Mouse (Mus musculus) bone marrow, adult 2 months (tissue): ENCODE data around the gene Sipa1l2. TPM values are rescaled to one million over a fixed set of nuclear protein-coding genes. Genes with fewer than 3 reads are reported as not detected.

Source experiments
- H3K27ac ChIP-seq: fragments of 200-500 bp; 2 replicates; pipeline ENCODE4 v1.5.1; 2012; ENCODE audit warnings: low read depth, mild to moderate bottlenecking, control low read depth, inconsistent platforms, low read length; ENCODE audit not compliant: control insufficient read depth, poor library complexity, insufficient read depth
- H3K4me1 ChIP-seq: fragments of 200-500 bp; 2 replicates; pipeline ENCODE4 v1.6.1; 2011; ENCODE audit warnings: low read length; ENCODE audit not compliant: control insufficient read depth, insufficient read depth
- H3K4me3 ChIP-seq: fragments of 200-500 bp; replicated peaks from 2 replicates; pipeline ENCODE3; 2011; ENCODE audit warnings: mild to moderate bottlenecking, low read depth, low read length, control low read depth; ENCODE audit not compliant: control insufficient read depth
- CTCF ChIP-seq: fragments of 200-500 bp; IDR thresholded peaks from 2 replicates; pipeline ENCODE4 v1.5.1; 2011; ENCODE audit warnings: low read length, control low read depth; ENCODE audit not compliant: control insufficient read depth, insufficient read depth
- POLR2A ChIP-seq: fragments of 200-500 bp; IDR thresholded peaks from 2 replicates; pipeline ENCODE4 v1.6.1; 2011; ENCODE audit warnings: low read depth, mild to moderate bottlenecking, control low read depth, low read length, borderline replicate concordance; ENCODE audit not compliant: control insufficient read depth
- WGBS: fragments of 180-500 bp; shearing (Covaris S2); methylation state at CpG from one replicate; pipeline ENCODE4 v1.1.7; 2018; 5-methylcytosine and 5-hydroxymethylcytosine counted together
- polyA plus RNA-seq: library from polyadenylated mRNA; stranded (reverse); fragments of >200 nt; gene quantifications from 2 replicates; pipeline ENCODE4 v1.2.4, GENCODE M21; 2011; ENCODE audit warnings: low replicate concordance; ENCODE audit not compliant: missing spikeins, insufficient read depth, insufficient read length

Sipa1l2 gene
- polyA plus RNA-seq, 1 experiment, result 6.7 TPM

DNA sequence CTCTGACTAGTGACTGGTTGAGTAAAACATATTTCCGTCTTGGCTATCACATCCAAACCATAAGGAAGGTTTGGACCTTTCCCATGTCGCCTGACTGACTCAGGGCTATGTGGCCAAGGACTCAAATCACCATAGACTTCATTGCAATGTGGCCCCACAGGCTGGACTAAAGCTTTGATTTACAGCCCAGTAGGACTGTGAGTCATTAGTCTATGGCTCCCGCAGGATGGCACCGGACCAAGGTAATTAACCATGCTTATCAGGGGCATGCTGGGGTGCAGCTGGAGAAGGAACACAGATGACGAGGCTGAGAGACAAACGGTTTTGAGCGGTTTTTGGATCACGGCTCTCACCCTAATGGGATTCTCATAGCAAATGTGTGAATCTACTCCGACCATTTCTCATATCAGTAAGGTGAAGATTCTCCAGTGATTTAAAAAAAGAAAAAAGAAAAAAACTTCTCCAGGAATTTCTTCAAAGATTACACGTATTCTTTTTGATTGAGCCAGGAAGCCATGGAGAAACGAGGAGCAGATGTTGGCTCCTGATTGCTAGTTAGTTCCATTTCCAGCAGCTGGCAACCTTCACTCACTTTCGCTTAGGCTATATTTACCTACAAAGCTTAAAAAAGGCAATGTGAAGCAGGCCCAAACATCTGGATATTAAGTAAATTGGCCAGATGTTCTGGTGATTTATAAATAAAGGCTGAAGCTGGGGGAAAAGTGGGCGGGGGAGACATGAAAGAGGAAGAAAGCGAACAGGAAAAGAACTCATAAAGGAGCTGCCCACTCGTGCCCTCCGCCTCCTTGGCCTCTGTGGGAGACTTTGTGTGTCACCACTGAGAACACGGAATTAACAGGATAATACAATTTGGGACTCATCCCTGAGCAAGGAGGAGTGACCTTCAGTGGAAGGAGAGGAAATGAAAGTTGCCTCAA lies 26.2 kb upstream of the Sipa1l2 start:
- WGBS, result 24% methylated on average over 17 of the region's 17 CpGs
- Histone ChIP-seq H3K4me3 (no peak overlapping the region), H3K4me1 (no peaks in the 10 kb centered on the region; the same call in 1 of the 2 replicates), H3K27ac (no peak overlapping the region)
- no peak for TF ChIP-seq POLR2A
- no peak for TF ChIP-seq CTCF

DNA sequence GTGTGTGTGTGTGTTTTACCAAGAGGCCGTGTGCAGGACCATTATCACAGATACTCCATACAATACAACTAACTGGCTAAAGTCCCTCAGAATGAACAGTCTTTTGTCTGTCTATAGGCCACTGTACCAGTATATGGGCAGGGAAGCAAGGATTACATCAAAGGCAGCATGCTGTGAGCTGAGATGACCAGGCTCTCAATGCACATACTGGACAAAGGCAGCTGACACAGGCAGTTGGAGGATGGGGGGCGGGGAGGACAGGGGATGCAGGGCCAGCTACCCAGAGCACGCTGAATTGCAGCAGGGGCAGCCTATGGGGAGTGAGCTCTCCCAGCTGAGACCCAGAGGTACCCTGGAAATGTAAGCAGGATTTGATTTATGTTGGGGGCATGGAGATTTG lies 20.8 kb upstream of the Sipa1l2 start:
- Histone ChIP-seq H3K4me3 (no peak overlapping the region), H3K4me1 (no peaks in the 10 kb centered on the region), H3K27ac (no peak overlapping the region)
- TF ChIP-seq POLR2A (no peak), CTCF (no peak)
- WGBS, result 72% methylated on average over 3 of the region's 3 CpGs

DNA sequence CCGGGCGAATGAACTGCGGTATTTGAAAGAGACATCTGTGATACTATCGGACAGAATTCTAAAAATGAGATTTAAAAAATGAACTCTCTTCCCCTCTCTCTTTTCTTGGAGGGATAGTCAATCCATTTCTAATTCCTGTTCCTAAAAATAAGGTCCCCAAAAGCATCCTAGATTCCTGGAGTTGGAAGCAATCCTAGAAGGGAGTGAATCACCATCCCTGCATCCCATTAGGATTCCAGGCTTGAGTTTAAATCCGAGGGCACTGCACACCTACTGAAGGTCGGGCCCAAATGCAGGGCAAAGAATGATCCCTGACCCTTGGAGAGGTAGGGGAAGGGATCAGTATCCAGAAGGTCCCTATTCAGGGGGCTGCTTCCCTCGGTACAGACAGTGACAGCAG lies 17.0 kb upstream of the Sipa1l2 start:
- Histone ChIP-seq H3K27ac (no peak overlapping the region), H3K4me1 (no peaks in the 10 kb centered on the region), H3K4me3 (no peak overlapping the region)
- WGBS, result 89% methylated on average over 7 of the region's 7 CpGs
- TF ChIP-seq POLR2A, result no peak
- TF ChIP-seq CTCF, result no peak

DNA sequence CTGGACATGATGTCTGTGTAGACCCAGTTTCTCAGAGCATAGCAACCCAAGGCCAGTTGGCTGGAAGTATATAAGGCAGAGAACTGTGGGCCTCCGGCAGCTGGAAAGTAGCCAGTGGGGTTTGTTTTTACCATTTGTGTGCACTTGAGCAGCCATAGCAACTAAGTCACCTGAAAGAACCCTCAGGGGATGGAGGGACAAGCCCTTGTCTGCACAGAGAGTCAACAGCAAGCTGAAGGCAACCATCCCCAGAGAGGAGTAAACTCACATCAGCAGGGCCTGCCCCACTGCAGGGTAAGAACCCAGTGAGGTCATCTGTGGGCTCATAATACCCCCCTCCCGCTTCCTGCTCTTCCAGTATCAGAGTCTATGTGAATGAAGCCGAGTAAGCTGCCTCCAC lies 14.7 kb upstream of the Sipa1l2 start:
- 54% methylated on average over 3 of the region's 3 CpGs for WGBS
- Histone ChIP-seq H3K27ac (no peak overlapping the region), H3K4me1 (no peaks in the 10 kb centered on the region), H3K4me3 (no peak overlapping the region)
- TF ChIP-seq POLR2A, result no peak
- TF ChIP-seq CTCF, result no peak

DNA sequence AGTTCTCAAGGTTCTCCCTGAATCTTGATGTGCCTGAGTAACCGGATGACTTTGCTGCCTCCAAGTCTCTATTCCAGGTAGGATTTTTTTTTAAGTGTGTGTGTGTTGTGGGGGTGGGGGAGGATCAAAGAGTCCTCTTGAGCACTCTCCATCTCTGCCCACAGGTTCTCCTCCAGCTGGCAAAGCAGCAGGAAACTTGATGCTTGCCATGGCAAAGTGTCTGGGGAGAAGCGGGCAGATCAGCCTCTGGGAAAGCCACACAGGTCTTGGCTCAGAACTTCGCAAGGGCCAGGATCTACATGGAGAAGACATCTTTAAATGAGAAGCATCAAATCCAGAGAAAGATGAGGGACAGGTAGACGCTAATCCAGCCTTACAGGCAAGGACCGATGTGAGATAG lies 10.8 kb upstream of the Sipa1l2 start:
- Histone ChIP-seq H3K4me1 (no peaks in the 10 kb centered on the region), H3K4me3 (no peak overlapping the region), H3K27ac (no peak overlapping the region)
- no peak for TF ChIP-seq POLR2A
- no peak for TF ChIP-seq CTCF
- 83% methylated on average over 5 of the region's 5 CpGs for WGBS

DNA sequence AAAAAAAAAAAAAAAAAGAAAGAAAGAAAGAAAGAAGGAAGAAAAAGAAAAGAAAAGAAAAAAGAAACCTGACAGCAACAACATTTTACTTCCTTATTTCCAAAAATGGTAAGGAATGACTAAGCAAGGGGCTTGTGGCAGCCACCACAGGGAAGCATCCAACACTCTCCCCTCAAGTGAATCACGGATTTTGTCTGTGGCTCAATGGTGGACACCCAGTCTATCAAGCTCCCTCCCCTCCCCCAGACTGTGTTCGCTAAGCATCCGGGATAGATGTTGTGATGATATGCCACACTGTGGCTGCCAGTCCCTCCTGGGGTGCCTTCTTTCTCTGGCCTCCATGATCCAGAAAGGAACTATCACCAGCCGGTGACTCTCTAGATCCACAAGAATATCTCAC lies 6.5 kb upstream of the Sipa1l2 start:
- no peak for TF ChIP-seq POLR2A
- no peak for TF ChIP-seq CTCF
- WGBS, result 54% methylated on average over 4 of the region's 4 CpGs
- H3K4me1 ChIP-seq, result no peaks in the 10 kb centered on the region
- no peak overlapping the region for H3K4me3 ChIP-seq
- no peak overlapping the region for H3K27ac ChIP-seq

DNA sequence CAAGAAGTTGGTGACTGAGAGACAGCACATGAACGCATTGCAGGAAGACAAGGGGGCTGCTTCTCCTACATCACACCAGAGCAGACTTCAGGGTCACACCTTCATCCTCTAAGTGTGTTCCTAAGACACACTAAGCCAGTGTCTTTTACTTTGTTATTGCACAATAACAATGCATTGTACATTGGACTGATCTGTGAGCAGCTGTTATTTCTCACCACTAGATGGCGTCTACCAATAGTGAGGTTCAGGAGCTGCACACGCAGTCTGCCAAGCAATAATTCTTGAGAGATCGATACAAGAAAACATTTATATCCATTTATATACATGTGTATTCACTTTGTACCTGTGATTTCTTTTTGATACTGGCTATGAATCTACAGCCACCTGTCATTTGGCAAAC lies 4.7 kb upstream of the Sipa1l2 start:
- TF ChIP-seq CTCF (peak; percentile 38; the same call in 1 of the 2 replicates), POLR2A (no peak)
- Histone ChIP-seq H3K4me3 (no peak overlapping the region), H3K27ac (no peak overlapping the region), H3K4me1 (no peaks in the 10 kb centered on the region)
- WGBS, result 23% methylated on average over 4 of the region's 4 CpGs

DNA sequence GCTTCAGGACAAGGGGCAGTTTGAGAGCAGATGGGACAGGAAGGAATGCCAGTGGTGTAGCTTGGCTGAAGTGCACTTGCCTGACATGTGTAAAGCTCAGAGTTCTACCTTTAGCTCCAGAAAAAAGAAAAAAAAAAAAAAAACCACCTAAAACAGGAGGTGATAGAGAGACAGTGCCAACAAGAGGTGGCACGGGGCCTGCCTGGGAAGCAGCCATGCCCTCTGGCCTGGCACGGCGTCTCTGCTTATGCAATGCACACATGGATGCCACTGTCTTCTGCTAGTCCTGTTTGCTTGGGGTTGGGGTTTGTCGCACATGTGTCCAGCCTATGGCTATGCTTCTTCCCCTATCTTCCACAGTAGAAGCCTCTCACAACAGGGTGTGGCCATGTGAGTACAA lies 2.6 kb upstream of the Sipa1l2 start:
- Histone ChIP-seq H3K4me1 (no peaks in the 10 kb centered on the region), H3K4me3 (no peak overlapping the region), H3K27ac (no peak overlapping the region)
- no peak for TF ChIP-seq POLR2A
- WGBS, result 77% methylated on average over 4 of the region's 4 CpGs
